Mouse (Mus musculus): ENCODE results near the gene H2-M10.2. TPM values are rescaled to one million over a fixed set of nuclear protein-coding genes. Genes with fewer than 3 reads are reported as not detected.

H2-M10.2 gene
- polyA plus RNA-seq, 1 experiment from 2014 or later, result 0.30 TPM

GRCm38 (mm10) chr17:36274776-36275175 is 11.5 kb downstream of the H2-M10.2 start:
- Histone ChIP-seq H3K4me3 (ENCODE audit: low read depth, low read length) (no peak overlapping the region), H3K4me1 (ENCODE audit: control insufficient read depth, insufficient read depth, low read length) (peaks cover 17% of the 10 kb centered on the region), H3K27ac (ENCODE audit: low read length) (no peak overlapping the region), H3K9ac (replicated peaks; ENCODE audit: low read depth, low read length) (no peak overlapping the region), H3K36me3 (ENCODE audit: control insufficient read depth, insufficient read depth, low read length) (peaks cover 11% of the 10 kb centered on the region), H3K9me3 (ENCODE audit: control insufficient read depth, low read depth, low read length) (no peaks in the 10 kb centered on the region), H3K4me2 (replicated peaks; ENCODE audit: low read depth, low read length) (no peak overlapping the region), H3K27me3 (ENCODE audit: control insufficient read depth, insufficient read depth, low read length) (no peaks in the 10 kb centered on the region)
- 87% methylated on average over 4 of the region's 4 CpGs for WGBS
- no peak for ATAC-seq (ENCODE audit: insufficient number of reproducible peaks, insufficient read depth, low FRiP score, low read depth)

- Histone ChIP-seq H3K9ac (replicated peaks; ENCODE audit: low read depth, low read length) (no peak overlapping the region), H3K27me3 (ENCODE audit: control insufficient read depth, insufficient read depth, low read length) (no peaks in the 10 kb centered on the region), H3K4me2 (replicated peaks; ENCODE audit: low read depth, low read length) (no peak overlapping the region), H3K27ac (ENCODE audit: low read length) (no peak overlapping the region), H3K4me1 (ENCODE audit: control insufficient read depth, insufficient read depth, low read length) (peaks cover 17% of the 10 kb centered on the region), H3K4me3 (ENCODE audit: low read depth, low read length) (no peak overlapping the region), H3K36me3 (ENCODE audit: control insufficient read depth, insufficient read depth, low read length) (peaks cover 11% of the 10 kb centered on the region), H3K9me3 (ENCODE audit: control insufficient read depth, low read depth, low read length) (no peaks in the 10 kb centered on the region)
- 87% methylated on average over 4 of the region's 4 CpGs for WGBS
- ATAC-seq (ENCODE audit: insufficient number of reproducible peaks, insufficient read depth, low FRiP score, low read depth), result no peak
These were observed 12.5 kb downstream of the H2-M10.2 start for GRCm38 (mm10) chr17:36273796-36274195.

GRCm38 (mm10) chr17:36272643-36273366 is 13.5 kb downstream of the H2-M10.2 start:
- WGBS, result 74% methylated on average over 9 of the region's 9 CpGs
- Histone ChIP-seq H3K36me3 (ENCODE audit: control insufficient read depth, insufficient read depth, low read length) (peaks cover 13% of the 10 kb centered on the region), H3K4me3 (ENCODE audit: low read depth, low read length) (peak overlapping the region; percentile 89), H3K4me1 (ENCODE audit: control insufficient read depth, insufficient read depth, low read length) (peaks cover 17% of the 10 kb centered on the region), H3K27ac (ENCODE audit: low read length) (no peak overlapping the region), H3K4me2 (replicated peaks; ENCODE audit: low read depth, low read length) (peak overlapping the region; percentile 92), H3K9me3 (ENCODE audit: control insufficient read depth, low read depth, low read length) (no peaks in the 10 kb centered on the region), H3K9ac (replicated peaks; ENCODE audit: low read depth, low read length) (0 out of 2 replicates have a peak overlapping the region, but pooled peaks have one; percentile 91), H3K27me3 (ENCODE audit: control insufficient read depth, insufficient read depth, low read length) (no peaks in the 10 kb centered on the region)
- ATAC-seq (ENCODE audit: insufficient number of reproducible peaks, insufficient read depth, low FRiP score, low read depth), result no peak

GRCm38 (mm10) chr17:36271586-36272256 is 14.6 kb downstream of the H2-M10.2 start, which contains the start of gene Trim39:
Gene Trim39, minus strand, starts transcription at chr17:36272247.
- peak within 1 kb of the TSS; percentile 92 for H3K4me2 ChIP-seq (replicated peaks; ENCODE audit: low read depth, low read length)
- H3K36me3 ChIP-seq (ENCODE audit: control insufficient read depth, insufficient read depth, low read length), result peaks cover 24% of the 10 kb centered on the region
- H3K9me3 ChIP-seq (ENCODE audit: control insufficient read depth, low read depth, low read length), result no peaks in the 10 kb centered on the region
- peak within 1 kb of the TSS; percentile 91 for H3K9ac ChIP-seq (replicated peaks; ENCODE audit: low read depth, low read length)
- H3K27ac ChIP-seq (ENCODE audit: low read length), result peak within 1 kb of the TSS; percentile 94
- 1% methylated on average over 43 of the region's 43 CpGs for WGBS
- H3K27me3 ChIP-seq (ENCODE audit: control insufficient read depth, insufficient read depth, low read length), result no peaks in the 10 kb centered on the region
- peaks cover 17% of the 10 kb centered on the region for H3K4me1 ChIP-seq (ENCODE audit: control insufficient read depth, insufficient read depth, low read length)
- ATAC-seq (ENCODE audit: insufficient number of reproducible peaks, insufficient read depth, low FRiP score, low read depth), result peak; percentile 82
- peak within 1 kb of the TSS; percentile 89 for H3K4me3 ChIP-seq (ENCODE audit: low read depth, low read length)

- peak overlapping the region; percentile 92 for H3K4me2 ChIP-seq (replicated peaks; ENCODE audit: low read depth, low read length)
- ATAC-seq (ENCODE audit: insufficient number of reproducible peaks, insufficient read depth, low FRiP score, low read depth), result peak; percentile 89
These were observed 15.2 kb downstream of the H2-M10.2 start for GRCm38 (mm10) chr17:36270956-36271585.

GRCm38 (mm10) chr17:36265834-36266233 is 20.5 kb downstream of the H2-M10.2 start:
- no peak overlapping the region for H3K27ac ChIP-seq (ENCODE audit: low read length)
- H3K9ac ChIP-seq (replicated peaks; ENCODE audit: low read depth, low read length), result no peak overlapping the region
- H3K36me3 ChIP-seq (ENCODE audit: control insufficient read depth, insufficient read depth, low read length), result peaks cover 58% of the 10 kb centered on the region
- no peaks in the 10 kb centered on the region for H3K9me3 ChIP-seq (ENCODE audit: control insufficient read depth, low read depth, low read length)
- 84% methylated on average over 5 of the region's 5 CpGs for WGBS
- no peaks in the 10 kb centered on the region for H3K27me3 ChIP-seq (ENCODE audit: control insufficient read depth, insufficient read depth, low read length)
- H3K4me3 ChIP-seq (ENCODE audit: low read depth, low read length), result no peak overlapping the region
- ATAC-seq (ENCODE audit: insufficient number of reproducible peaks, insufficient read depth, low FRiP score, low read depth), result no peak
- peaks cover 6% of the 10 kb centered on the region for H3K4me1 ChIP-seq (ENCODE audit: control insufficient read depth, insufficient read depth, low read length)
- H3K4me2 ChIP-seq (replicated peaks; ENCODE audit: low read depth, low read length), result no peak overlapping the region

More at GRCm38 (mm10) chr17:36270956-36271585, 15.2 kb downstream of the H2-M10.2 start:
- Histone ChIP-seq H3K27ac (ENCODE audit: low read length) (peak overlapping the region; percentile 94), H3K4me3 (ENCODE audit: low read depth, low read length) (peak overlapping the region; percentile 89), H3K9ac (replicated peaks; ENCODE audit: low read depth, low read length) (peak overlapping the region; percentile 91), H3K4me1 (ENCODE audit: control insufficient read depth, insufficient read depth, low read length) (peaks cover 17% of the 10 kb centered on the region), H3K36me3 (ENCODE audit: control insufficient read depth, insufficient read depth, low read length) (peaks cover 26% of the 10 kb centered on the region), H3K9me3 (ENCODE audit: control insufficient read depth, low read depth, low read length) (no peaks in the 10 kb centered on the region), H3K27me3 (ENCODE audit: control insufficient read depth, insufficient read depth, low read length) (no peaks in the 10 kb centered on the region)
- WGBS, result under 1% methylated on average over 80 of the region's 84 CpGs

- H3K36me3 ChIP-seq (ENCODE audit: control insufficient read depth, insufficient read depth, low read length), result peaks cover 70% of the 10 kb centered on the region
- WGBS, result 86% methylated on average over 3 of the region's 3 CpGs
- no peak for ATAC-seq (ENCODE audit: insufficient number of reproducible peaks, insufficient read depth, low FRiP score, low read depth)
These were observed 21.9 kb downstream of the H2-M10.2 start for GRCm38 (mm10) chr17:36264273-36264925.

More at GRCm38 (mm10) chr17:36264273-36264925, 21.9 kb downstream of the H2-M10.2 start:
- Histone ChIP-seq H3K27me3 (ENCODE audit: control insufficient read depth, insufficient read depth, low read length) (no peaks in the 10 kb centered on the region), H3K4me1 (ENCODE audit: control insufficient read depth, insufficient read depth, low read length) (no peaks in the 10 kb centered on the region), H3K9ac (replicated peaks; ENCODE audit: low read depth, low read length) (no peak overlapping the region), H3K4me3 (ENCODE audit: low read depth, low read length) (no peak overlapping the region), H3K9me3 (ENCODE audit: control insufficient read depth, low read depth, low read length) (no peaks in the 10 kb centered on the region), H3K27ac (ENCODE audit: low read length) (no peak overlapping the region), H3K4me2 (replicated peaks; ENCODE audit: low read depth, low read length) (no peak overlapping the region)

Data from stomach, embryonic 14.5 days (tissue).